Mouse (Mus musculus): Measurements from ENCODE around the gene Socs1.

DNA sequence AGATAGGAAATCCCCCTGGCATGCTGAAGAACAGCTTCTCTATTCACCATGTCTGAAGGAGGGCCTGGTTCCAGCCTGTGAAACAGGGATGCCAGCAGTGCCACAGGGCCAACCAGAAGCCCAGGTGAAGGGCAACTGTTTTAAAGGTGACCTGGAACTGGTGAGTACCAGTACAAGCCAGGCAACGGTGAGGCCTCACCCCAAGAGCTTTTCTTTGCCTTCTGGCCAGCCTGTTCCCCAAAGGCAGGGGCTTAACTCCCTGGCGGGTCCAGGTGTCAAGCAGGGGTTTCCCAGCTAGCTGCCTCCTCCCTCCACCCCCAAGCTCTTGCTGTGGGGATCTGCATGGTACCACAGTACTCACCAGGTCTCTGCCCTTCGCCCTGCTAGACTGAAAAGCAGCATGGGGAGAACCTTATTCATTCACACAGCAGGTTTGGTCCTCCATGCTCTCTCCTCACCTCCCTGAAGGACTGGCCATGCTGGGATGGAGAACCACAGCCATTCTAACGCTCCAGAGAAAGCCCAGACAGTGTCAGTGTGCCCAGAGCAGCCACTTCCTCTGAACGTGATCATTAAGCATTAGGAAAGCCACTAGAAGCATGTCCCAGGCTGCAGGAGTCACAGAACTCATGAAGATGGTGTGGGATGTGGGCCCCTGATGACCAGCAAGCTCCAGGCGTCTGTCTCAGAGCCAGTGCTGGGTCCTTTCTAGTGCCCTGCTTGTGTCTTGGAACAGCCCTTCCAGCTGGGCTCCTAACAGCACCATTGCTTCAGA, 2.8 kb downstream of the Socs1 start:
- TF ChIP-seq CTCF (IDR thresholded peaks at IDR 0.05; ENCODE audit: control insufficient read depth, insufficient read depth, low read length) (no peak), POLR2A (IDR thresholded peaks at IDR 0.05; ENCODE audit: borderline replicate concordance, control insufficient read depth, low read depth, low read length) (no peak)

All from bone marrow, adult 2 months (tissue).